In genomic region chr3:88213019-88213418, GRCm38 (mm10) we compare ENCODE assay signal across 14 mouse cellular contexts. TPM values are rescaled to one million over a fixed set of nuclear protein-coding genes. Genes with fewer than 3 reads are reported as not detected.
A peak's percentile ranks its signal among the peaks of the same experiment; 100 is the strongest.
DNase-seq lines count a peak whose midpoint lies in the region; ATAC-seq and TF ChIP-seq lines count a peak whose summit lies in the region.
"Had no signal": no experiment of that assay in that cellular context is flagged by ENCODE, and none has a peak within 500 bp of the region (broad histone marks: within the 10 kb centered on the region; RNA-seq: fewer than 3 reads in every experiment).

No protein-coding gene starts in this region.

- H3K27ac ChIP-seq in embryonic facial prominence, embryonic 14.5 days (replicated peaks; ENCODE audit: low read depth, low read length) = no peak overlapping the region
- H3K27ac ChIP-seq in embryonic facial prominence, embryonic 10.5 days (replicated peaks) = no peak overlapping the region
- peak overlapping the region; percentile 99 for H3K27ac ChIP-seq in forebrain, embryonic 12.5 days
- H3K27ac ChIP-seq in hindbrain, postnatal 0 days = peak overlapping the region; percentile 93
- peak overlapping the region; percentile 92 for H3K27ac ChIP-seq in neural tube, embryonic 12.5 days
- H3K27ac ChIP-seq: embryonic facial prominence, embryonic 13.5 days; heart, embryonic 10.5 days; limb, embryonic 13.5 days had no signal

- ATAC-seq in embryonic facial prominence, embryonic 14.5 days (ENCODE audit: low read depth) = no peak
- ATAC-seq in forebrain, embryonic 12.5 days (ENCODE audit: low FRiP score) = no peak
- ATAC-seq in hindbrain, postnatal 0 days = no peak
- ATAC-seq in neural tube, embryonic 12.5 days (ENCODE audit: low FRiP score, low read depth) = no peak
- no peak for ATAC-seq in inflammation-experienced regulatory T-cells, adult 6 months

- DNase-seq in embryonic facial prominence, embryonic 14.5 days (ENCODE audit: low spot score) = no peak
- no peak for DNase-seq in embryonic facial prominence, embryonic 10.5 days (ENCODE audit: low spot score)
- peak; percentile 28 for DNase-seq in hindbrain, postnatal 0 days (ENCODE audit: low spot score)
- no peak for DNase-seq in embryo, embryonic 11 days
- no peak for DNase-seq in lung, postnatal 36 days
- DNase-seq: adrenal gland, adult 2 months; kidney, postnatal 4 days; lung, postnatal 4 days had no signal

- peaks cover 98% of the 10 kb centered on the region for H3K27me3 ChIP-seq in embryonic facial prominence, embryonic 14.5 days (replicated peaks; ENCODE audit: control insufficient read depth, insufficient read depth, low read length)
- peaks cover 100% of the 10 kb centered on the region for H3K27me3 ChIP-seq in embryonic facial prominence, embryonic 10.5 days (replicated peaks; ENCODE audit: low read depth, poor library complexity, severe bottlenecking)
- peaks cover 87% of the 10 kb centered on the region for H3K27me3 ChIP-seq in forebrain, embryonic 12.5 days
- 0 out of 2 replicates have a peak, but pooled peaks cover 4% of the 10 kb centered on the region for H3K27me3 ChIP-seq in hindbrain, postnatal 0 days (ENCODE audit: insufficient read depth, low read length)
- H3K27me3 ChIP-seq in neural tube, embryonic 12.5 days (replicated peaks) = peaks cover 67% of the 10 kb centered on the region

- WGBS in embryonic facial prominence, embryonic 14.5 days = 2% methylated on average over 2 of the region's 2 CpGs
- 2% methylated on average over 2 of the region's 2 CpGs for WGBS in embryonic facial prominence, embryonic 10.5 days
- 9% methylated on average over 2 of the region's 2 CpGs for WGBS in forebrain, embryonic 12.5 days
- WGBS in hindbrain, postnatal 0 days = 9% methylated on average over 2 of the region's 2 CpGs
- WGBS in neural tube, embryonic 12.5 days = 7% methylated on average over 2 of the region's 2 CpGs

- no peaks in the 10 kb centered on the region for H3K9me3 ChIP-seq in embryonic facial prominence, embryonic 14.5 days (ENCODE audit: control insufficient read depth, low read length)
- no peaks in the 10 kb centered on the region for H3K9me3 ChIP-seq in embryonic facial prominence, embryonic 10.5 days
- H3K9me3 ChIP-seq in forebrain, embryonic 12.5 days = no peaks in the 10 kb centered on the region
- H3K9me3 ChIP-seq in hindbrain, postnatal 0 days (ENCODE audit: low read length) = no peaks in the 10 kb centered on the region
- no peaks in the 10 kb centered on the region for H3K9me3 ChIP-seq in neural tube, embryonic 12.5 days
- H3K9me3 ChIP-seq: embryonic facial prominence, embryonic 13.5 days; heart, embryonic 10.5 days; limb, embryonic 13.5 days had no signal

- H3K9ac ChIP-seq in embryonic facial prominence, embryonic 14.5 days (ENCODE audit: low read depth, low read length) = no peak overlapping the region
- peak overlapping the region; percentile 99 for H3K9ac ChIP-seq in forebrain, embryonic 12.5 days
- peak overlapping the region; percentile 88; the same call in 1 of the 2 replicates for H3K9ac ChIP-seq in hindbrain, postnatal 0 days (replicated peaks; ENCODE audit: low read length)
- H3K9ac ChIP-seq in neural tube, embryonic 12.5 days = peak overlapping the region; percentile 96
- H3K9ac ChIP-seq: embryonic facial prominence, embryonic 13.5 days; limb, embryonic 13.5 days had no signal

- 0 out of 2 replicates have a peak, but pooled peaks cover 9% of the 10 kb centered on the region for H3K4me1 ChIP-seq in embryonic facial prominence, embryonic 14.5 days (ENCODE audit: control insufficient read depth, insufficient read depth, low read length)
- H3K4me1 ChIP-seq in embryonic facial prominence, embryonic 10.5 days = peaks cover 29% of the 10 kb centered on the region
- peaks cover 77% of the 10 kb centered on the region for H3K4me1 ChIP-seq in forebrain, embryonic 12.5 days
- H3K4me1 ChIP-seq in hindbrain, postnatal 0 days (ENCODE audit: insufficient read depth, low read length) = peaks cover 22% of the 10 kb centered on the region; the same call in 1 of the 2 replicates
- H3K4me1 ChIP-seq in neural tube, embryonic 12.5 days = peaks cover 13% of the 10 kb centered on the region

- H3K4me2 ChIP-seq in embryonic facial prominence, embryonic 14.5 days (ENCODE audit: low read depth, low read length) = 0 out of 2 replicates have a peak overlapping the region, but pooled peaks have one; percentile 3
- peak overlapping the region; percentile 88 for H3K4me2 ChIP-seq in forebrain, embryonic 12.5 days
- peak overlapping the region; percentile 66 for H3K4me2 ChIP-seq in hindbrain, postnatal 0 days (ENCODE audit: low read depth, low read length)
- H3K4me2 ChIP-seq in neural tube, embryonic 12.5 days (replicated peaks) = peak overlapping the region; percentile 81
- H3K4me2 ChIP-seq: embryonic facial prominence, embryonic 13.5 days; limb, embryonic 13.5 days had no signal

- no peak for TF ChIP-seq CTCF in hindbrain, postnatal 0 days (IDR thresholded peaks at IDR 0.05; ENCODE audit: low read depth)

- no peak overlapping the region for H3K4me3 ChIP-seq in embryonic facial prominence, embryonic 14.5 days (ENCODE audit: low read depth, low read length)
- no peak overlapping the region for H3K4me3 ChIP-seq in embryonic facial prominence, embryonic 10.5 days
- H3K4me3 ChIP-seq in forebrain, embryonic 12.5 days (replicated peaks) = peak overlapping the region; percentile 83
- peak overlapping the region; percentile 66 for H3K4me3 ChIP-seq in hindbrain, postnatal 0 days (ENCODE audit: low read length)
- peak overlapping the region; percentile 76 for H3K4me3 ChIP-seq in neural tube, embryonic 12.5 days
- H3K4me3 ChIP-seq: embryonic facial prominence, embryonic 13.5 days; heart, embryonic 10.5 days; limb, embryonic 13.5 days had no signal

- no peaks in the 10 kb centered on the region for H3K36me3 ChIP-seq in embryonic facial prominence, embryonic 14.5 days (ENCODE audit: control insufficient read depth, insufficient read depth, low read length)
- no peaks in the 10 kb centered on the region for H3K36me3 ChIP-seq in embryonic facial prominence, embryonic 10.5 days (replicated peaks)
- peaks cover 50% of the 10 kb centered on the region for H3K36me3 ChIP-seq in forebrain, embryonic 12.5 days (replicated peaks)
- no peaks in the 10 kb centered on the region for H3K36me3 ChIP-seq in hindbrain, postnatal 0 days (ENCODE audit: insufficient read depth, low read length)
- peaks cover 37% of the 10 kb centered on the region for H3K36me3 ChIP-seq in neural tube, embryonic 12.5 days
- H3K36me3 ChIP-seq: embryonic facial prominence, embryonic 13.5 days; heart, embryonic 10.5 days; limb, embryonic 13.5 days had no signal

RNA-seq across cellular contexts. Expression of gene Rhbg, which starts 41.5 kb away (rescaled TPM):
- polyA plus RNA-seq in embryonic facial prominence, embryonic 14.5 days (2014; fragmentation: Nextera tagmentation; extraction: Ambion mirVana) = 4.1 and 7.6 TPM in 2 replicates
- 0.17 TPM in 1 of 2 replicates, not detected in the other for polyA plus RNA-seq in embryonic facial prominence, embryonic 10.5 days (2016; fragmentation: Nextera tagmentation; extraction: Ambion mirVana)
- polyA plus RNA-seq in forebrain, embryonic 12.5 days (2016; fragmentation: Nextera tagmentation; extraction: Ambion mirVana) = 0.28 TPM in 1 of 2 replicates, not detected in the other
- 0.94 and 1.0 TPM in 2 replicates for total RNA-seq in hindbrain, postnatal 0 days (2014; rRNA removed)
- 0.37 and 0.43 TPM in 2 replicates for polyA plus RNA-seq in hindbrain, postnatal 0 days (2015; fragmentation: Nextera tagmentation; extraction: Ambion mirVana)
- polyA plus RNA-seq in neural tube, embryonic 12.5 days (2016; fragmentation: Nextera tagmentation; extraction: Ambion mirVana) = 0.32 and 0.79 TPM in 2 replicates
- polyA plus RNA-seq in inflammation-experienced regulatory T-cells, adult 6 months (2017; shearing (Covaris generic)) = not detected

Comparison
In these comparisons a context has a peak if more than half of its experiments do, and no peak if none do; other contexts are left out.
1. H3K27ac ChIP-seq: peak in forebrain, embryonic 12.5 days (single experiment), hindbrain, postnatal 0 days (single experiment) and neural tube, embryonic 12.5 days (single experiment); none in embryonic facial prominence, embryonic 14.5 days (single experiment) and embryonic facial prominence, embryonic 10.5 days (single experiment).
2. H3K4me2 ChIP-seq: peak in every context shown above with its lines; median percentile 88 in forebrain, embryonic 12.5 days; 81 in neural tube, embryonic 12.5 days; 66 in hindbrain, postnatal 0 days; 3 in embryonic facial prominence, embryonic 14.5 days.
3. H3K4me3 ChIP-seq: peak in forebrain, embryonic 12.5 days (single experiment), hindbrain, postnatal 0 days (single experiment) and neural tube, embryonic 12.5 days (single experiment); none in embryonic facial prominence, embryonic 14.5 days (single experiment) and embryonic facial prominence, embryonic 10.5 days (single experiment).